Mouse (Mus musculus) spleen, adult 12 weeks (tissue): ENCODE data around the gene Rnf149.

Source experiments
- DNase-seq: peaks from one replicate; pipeline ENCODE4 v3.0.0; 2022; ENCODE audit warnings: low spot score

The Rnf149 gene

DNA sequence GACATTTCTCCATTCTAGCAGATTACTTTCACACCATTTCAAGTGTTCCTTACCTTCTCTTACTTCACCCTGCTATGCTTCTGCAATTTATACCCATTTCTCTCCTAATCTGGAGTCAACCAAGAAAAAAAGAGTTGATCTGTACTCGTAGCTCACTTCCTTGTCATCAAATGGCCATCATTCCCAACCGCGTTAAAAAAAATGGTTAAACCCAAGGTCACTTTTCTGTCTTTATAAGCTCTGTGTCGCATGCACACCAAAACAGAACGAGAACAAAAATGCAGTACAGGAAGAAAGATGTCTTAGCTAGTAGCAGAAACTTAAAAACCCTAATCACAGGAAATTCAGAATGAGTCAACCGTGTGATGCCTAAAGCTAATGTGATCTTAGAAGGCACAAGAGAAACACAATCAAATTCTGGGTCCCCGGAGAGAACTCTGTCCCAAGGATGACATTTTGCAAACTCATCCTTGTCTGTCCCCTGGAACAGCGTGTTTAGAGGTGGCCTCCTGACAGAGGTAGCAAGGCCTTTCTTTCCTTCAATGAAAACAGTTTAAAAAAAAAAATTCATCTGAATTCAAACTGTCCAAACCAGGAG lies 1.3 kb downstream of the Rnf149 start:
- no peak for DNase-seq

DNA sequence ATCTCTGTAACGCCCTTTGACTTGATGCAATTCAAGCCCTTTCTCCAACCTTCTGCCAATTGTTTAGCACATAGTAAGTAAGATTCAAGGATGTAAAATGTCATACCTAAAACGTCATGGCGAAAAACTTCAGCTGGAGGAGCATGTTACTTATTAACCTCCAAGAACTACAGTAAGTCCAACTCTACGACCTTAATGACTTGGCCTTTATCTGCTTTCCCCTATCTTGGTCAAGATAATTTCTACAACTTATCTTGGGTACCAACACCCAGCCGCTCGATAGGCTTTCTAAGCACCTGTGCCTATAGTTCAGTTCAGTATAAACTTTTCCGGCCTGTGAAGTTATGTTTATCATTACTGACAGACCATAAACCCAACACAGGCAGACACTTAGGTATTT lies 3.3 kb downstream of the Rnf149 start:
- no peak for DNase-seq

- no peak for DNase-seq
These were observed 5.6 kb downstream of the Rnf149 start for GRCm38 (mm10) chr1:39571653-39572052.

GRCm38 (mm10) chr1:39568079-39568478 lies 9.1 kb downstream of the Rnf149 start:
- DNase-seq: no peak

DNA sequence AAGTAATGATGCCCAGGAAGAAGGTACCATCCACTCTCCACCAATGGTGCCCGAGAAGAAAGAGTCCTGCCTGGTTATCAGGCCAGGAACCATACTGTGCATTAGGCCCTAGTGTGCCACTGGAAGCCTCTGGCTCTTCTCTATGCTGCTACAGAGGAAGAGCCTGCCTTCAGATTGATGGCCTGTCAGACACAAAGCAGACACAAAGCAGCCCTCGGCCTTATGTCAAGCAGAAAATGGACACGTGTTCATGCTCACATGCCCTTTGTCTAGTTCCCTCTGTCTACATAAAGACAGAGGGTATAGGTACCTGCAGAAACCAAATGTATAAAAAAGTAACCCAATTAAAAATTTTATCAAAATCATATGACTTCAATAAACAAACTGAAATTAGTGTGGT lies 12.6 kb downstream of the Rnf149 start:
- no peak for DNase-seq

DNA sequence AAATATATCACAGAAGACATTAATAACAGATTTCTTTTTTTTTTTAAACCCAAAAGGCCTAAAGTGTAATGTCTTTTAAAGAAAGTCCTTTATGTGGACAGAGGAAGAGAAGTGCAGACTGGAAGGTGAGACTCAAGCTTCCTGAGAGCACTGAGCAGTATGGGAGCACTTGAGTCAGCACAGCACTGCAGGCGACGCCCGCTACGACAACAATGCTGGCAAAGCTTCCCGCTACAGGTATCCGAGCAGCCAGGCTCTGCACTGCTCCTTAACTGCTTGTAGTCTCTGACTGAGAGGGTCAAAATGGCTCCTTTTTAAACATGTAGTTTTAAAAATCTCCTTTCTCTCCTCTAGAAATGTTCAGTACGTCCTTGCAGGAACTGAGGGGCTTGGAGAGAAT lies 14.0 kb downstream of the Rnf149 start:
- DNase-seq: no peak

GRCm38 (mm10) chr1:39561920-39562319 lies 15.3 kb downstream of the Rnf149 start:
- no peak for DNase-seq

DNA sequence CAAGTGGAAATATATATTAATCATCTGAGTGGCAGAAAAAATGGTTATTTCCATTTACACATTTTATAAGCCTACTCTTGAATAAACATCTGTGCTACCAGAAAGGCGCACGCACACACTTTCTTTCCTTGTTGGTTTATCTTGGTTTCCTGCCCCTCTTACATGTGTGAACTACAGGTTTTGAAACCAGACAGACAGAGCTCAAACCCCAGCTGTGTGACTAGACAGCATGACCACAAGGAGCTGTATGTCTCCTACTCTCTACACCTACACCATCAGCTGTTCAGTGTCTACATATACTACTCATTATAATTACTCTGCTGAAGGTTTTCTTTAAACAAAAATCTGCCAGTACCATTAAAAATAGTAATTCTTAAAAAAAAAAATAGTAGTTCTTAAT lies 18.2 kb downstream of the Rnf149 start:
- no peak for DNase-seq

GRCm38 (mm10) chr1:39555556-39556415 lies 21.4 kb downstream of the Rnf149 start:
- DNase-seq: no peak

GRCm38 (mm10) chr1:39549831-39550230 lies 27.4 kb downstream of the Rnf149 start:
- DNase-seq: no peak

DNA sequence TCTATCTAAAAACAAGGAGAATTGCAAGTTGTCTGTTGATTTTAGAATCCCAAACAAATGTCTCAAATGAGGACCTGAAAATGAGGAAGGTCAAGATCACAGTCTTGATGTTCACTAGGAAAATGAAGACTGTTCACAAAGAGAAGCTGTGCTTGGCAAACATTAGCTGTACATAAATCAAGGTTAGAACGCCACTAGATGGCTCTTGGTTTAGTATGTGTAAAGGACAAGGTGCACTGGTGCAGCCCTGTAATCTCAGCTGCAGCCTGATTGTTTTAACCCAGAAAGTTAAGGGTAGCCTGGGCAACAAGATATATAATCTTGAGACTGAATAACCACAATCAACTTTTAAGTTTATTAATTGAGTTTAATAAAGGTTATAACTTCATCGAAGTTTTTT lies 30.0 kb downstream of the Rnf149 start:
- DNase-seq: no peak

DNA sequence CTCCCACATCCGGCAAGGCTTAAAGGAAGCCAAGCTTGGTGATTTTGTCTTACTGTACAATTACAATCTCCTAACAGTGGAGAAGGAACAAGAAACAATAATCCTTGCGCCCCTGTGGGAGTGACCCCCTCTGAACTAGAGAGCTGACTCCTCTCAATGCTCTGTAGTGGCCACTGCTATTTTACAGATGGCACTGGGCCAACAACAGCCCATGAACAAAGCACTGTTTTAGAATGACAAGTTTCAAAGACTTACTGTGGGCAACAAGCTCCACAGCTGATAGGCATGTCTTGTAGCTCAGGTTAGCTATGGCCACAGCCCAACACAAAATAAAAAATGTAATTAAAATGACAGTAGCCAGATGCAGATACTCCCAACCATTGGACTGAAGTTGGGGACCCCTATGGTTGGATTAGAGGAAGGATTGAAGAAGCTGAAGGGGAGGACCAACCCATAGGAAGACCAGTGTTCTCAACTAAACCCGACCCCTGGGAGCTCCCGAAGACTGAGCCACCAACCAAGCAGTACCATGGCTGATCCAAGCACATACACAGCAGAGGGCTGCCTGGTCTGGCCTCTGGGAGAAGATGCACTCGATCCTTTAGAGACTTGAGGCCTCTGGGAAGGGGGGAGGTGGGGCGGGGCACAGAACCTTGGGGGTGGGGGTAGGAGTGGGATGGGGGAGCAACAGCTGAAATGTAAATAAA lies 30.9 kb downstream of the Rnf149 start:
- DNase-seq: no peak

DNA sequence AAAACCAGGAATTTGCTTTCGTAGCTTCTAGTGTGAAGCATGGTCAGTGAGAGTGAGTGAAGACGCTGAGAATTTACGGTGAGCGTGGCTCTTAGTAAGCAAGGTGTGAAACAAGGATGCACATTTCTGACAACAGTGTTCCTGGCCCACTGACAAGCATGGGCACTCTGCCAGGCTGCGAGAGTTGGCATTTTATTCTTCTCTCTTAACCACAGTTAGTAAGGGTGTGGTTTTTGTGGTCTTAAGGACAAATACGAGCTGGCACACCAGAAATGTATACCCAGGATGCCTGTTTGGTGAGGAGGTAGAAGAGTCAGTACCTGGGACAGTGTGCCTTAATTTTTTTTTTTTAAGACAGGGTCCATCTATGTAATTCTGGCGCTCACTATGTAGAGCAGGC lies 31.6 kb downstream of the Rnf149 start:
- no peak for DNase-seq

DNA sequence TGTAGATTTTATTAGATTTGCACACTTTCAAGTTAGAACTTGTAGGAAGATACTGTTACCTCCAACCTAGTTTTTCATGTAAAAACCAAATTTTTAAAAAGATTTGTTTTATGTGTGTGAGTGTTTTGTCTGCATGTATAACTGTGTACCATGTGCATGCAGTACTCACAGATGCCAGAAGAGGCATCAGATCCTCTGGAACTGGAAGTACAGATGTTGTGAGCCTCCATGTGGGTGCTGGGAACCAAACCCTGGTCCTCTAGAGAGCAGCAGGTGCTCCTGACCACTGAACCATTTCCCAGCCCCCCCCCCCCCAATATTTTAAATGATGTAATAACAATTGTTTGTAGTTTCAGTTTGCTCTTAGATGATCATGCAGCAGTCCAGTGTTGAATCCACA lies 36.6 kb downstream of the Rnf149 start:
- no peak for DNase-seq

DNA sequence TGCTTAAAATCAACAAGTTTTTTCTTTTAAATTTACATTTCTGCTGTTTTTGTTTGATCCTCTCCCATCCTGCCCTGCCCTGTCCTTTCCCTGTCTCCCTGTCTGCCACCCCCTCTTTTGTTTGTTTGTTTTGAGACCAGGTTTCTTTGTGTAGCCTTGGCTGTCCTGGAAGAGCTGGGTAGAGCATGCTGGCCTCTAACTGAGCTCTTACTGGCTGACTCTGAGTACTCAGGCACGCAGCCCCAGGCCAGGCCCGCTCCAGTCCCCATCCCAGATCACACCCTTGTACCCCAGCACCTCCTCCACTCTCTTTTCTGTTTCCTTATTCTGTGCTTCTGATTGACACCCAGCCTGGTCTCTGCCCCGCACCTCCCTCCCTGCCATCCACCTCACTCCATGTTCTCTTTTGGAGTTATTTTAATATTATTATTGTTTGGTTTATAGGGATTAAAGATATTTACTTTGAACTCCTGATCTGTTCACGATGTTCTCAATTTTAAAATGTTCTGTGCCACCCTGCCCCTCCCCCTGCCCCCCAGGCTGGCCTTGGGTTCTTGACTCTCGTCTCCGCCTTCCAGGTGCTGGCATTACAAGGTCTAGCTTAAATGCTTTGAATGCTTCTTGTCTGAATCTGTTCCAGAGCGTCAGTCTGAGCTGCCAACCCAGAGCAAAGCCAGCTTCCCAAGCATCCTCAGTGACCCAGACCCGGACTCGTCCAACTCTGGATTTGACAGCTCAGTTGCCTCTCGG lies 39.4 kb downstream of the Rnf149 start:
- DNase-seq: no peak

DNA sequence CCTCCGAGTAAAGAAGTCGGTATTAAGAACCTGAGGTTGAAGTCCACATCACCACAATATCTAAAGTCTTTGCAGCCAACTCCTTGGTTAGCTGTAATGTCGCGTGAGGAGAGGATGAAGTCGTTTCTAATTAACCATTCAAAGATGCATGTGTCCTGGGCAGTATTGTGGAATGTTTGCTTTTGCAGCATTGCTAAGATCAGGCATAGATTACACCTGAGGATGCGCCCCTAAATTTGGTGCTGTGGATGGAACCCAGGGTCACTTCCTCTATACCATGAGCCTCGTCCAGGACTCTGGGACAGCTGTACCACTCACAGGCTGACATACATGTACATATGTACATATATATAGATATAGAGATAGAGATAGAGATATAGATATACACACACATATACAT lies 40.5 kb downstream of the Rnf149 start:
- DNase-seq: no peak

DNA sequence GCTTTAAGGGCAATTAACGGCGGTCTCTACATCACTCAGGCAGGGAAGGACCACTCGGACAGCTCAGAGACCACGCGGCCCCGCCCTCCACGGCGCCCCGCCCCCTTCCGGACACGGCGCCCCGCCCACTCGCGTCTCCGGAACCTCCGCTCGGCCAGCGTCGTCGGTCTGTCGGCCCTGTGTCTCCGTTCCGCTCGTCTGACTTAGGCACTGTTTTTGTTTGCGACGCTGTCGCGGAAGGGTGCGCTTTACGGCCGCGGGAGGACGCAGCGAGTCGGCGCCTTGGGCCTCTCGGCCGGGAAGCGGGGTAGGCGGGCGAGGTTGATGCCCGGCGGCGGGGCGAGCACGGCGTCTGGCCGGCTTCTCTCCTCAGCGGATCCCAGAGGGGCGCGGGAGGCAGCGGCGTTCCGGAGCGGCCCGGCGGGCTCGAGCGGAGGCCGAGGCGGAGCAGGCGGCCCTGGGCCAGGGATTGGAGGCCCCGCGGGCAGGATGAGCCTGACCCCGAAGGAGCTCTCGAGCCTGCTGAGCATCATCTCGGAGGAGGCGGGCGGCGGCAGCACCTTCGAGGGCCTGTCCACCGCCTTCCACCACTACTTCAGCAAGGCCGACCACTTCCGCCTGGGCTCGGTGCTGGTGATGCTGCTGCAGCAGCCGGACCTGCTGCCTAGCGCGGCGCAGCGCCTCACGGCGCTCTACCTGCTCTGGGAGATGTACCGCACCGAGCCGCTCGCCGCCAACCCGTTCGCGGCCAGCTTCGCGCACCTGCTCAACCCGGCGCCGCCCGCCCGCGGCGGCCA lies 41.5 kb downstream of the Rnf149 start:
- peak; percentile 97 for DNase-seq

DNA sequence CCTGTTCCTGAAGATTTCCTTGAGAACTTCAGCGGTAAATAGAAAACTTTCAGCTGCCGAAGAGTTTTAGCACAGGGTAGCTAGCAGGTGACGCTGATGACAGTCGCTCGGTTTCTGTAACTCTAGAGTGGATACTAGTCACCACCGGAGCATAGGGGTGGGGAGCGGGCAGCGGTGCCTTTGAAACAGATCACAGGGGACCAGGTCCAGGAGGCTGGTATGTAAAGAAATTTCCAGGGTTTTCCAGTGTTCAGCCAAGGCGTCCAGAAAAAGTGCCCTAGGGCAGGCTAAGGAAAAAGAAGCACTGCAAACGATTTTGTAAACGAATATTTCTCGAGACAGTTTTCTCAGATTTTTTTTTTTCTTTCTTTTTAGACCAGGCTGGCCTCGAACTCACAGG lies 42.4 kb downstream of the Rnf149 start, which contains the start of gene Cnot11:
Gene Cnot11 (plus strand): TSS at position 162 of the 400 bp plus-strand sequence.
- DNase-seq: no peak

GRCm38 (mm10) chr1:39533917-39534316 lies 43.3 kb downstream of the Rnf149 start:
- DNase-seq: no peak

DNA sequence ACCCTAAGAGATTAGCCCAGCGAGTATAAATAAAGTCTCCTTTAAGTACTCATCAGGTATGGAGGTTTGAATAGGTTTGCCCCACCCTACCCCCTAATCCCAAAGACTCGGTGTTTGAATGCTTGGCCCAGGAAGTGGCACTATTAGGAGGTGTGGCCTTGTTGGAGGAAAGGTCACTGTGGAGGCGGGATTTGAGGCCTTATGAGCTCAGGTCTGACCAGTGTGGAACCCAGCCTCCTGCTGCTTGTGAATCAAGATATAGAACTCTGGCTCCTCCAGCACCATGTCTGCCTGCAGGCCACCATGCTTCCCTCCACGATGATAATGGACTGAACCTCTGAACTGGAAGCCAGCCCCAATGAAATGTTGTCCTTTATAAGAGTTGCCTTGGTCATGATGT lies 46.2 kb downstream of the Rnf149 start:
- no peak for DNase-seq

DNA sequence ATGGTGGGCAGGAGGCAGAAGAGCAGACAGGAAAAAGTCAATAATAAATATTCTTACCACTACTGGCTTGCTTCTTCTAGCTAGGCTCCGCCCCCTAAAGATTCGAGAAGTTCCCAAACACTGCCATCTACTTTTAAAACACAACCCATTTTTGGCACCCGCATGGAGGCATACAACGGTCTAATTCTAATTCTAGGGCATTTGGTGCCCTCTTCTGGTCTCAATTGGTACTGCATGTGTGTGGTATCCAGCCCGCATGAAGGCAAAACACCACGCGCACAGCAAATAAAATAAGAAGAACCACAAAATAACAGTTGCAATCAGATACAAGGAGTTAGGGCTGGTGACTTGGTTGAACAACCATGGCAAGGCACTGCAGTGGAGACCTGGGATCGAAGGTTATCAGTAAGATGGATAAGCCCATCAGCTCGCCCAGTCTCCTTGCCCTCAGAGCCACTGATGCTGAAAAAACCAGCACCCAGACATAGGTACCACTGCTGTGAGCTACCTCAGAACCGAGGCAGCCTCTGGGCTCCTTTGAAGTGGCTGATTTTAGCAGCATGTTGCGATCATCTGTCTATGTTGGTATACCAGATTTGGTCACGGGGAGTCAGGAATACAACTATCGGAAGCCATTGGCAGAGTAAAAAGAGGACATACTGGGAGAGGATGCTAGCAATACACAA lies 46.8 kb downstream of the Rnf149 start:
- DNase-seq: peak; percentile 64
